Mouse (Mus musculus) heart, adult 2 months (tissue): ENCODE data around the gene Chrm1.

Experiments
- CTCF ChIP-seq: fragments of 200-600 bp; IDR thresholded peaks from 2 replicates; pipeline ENCODE4 v1.8.1; 2022; ENCODE audit warnings: antibody characterized with exemption, mild to moderate bottlenecking, moderate library complexity
- EP300 ChIP-seq: fragments of 200-500 bp; IDR thresholded peaks from 2 replicates; pipeline ENCODE4 v1.6.1; 2011; ENCODE audit warnings: low read depth, low read length, control low read depth; ENCODE audit not compliant: insufficient read depth
- POLR2A ChIP-seq: fragments of 200-500 bp; IDR thresholded peaks from 2 replicates; pipeline ENCODE4 v1.6.1; 2011; ENCODE audit warnings: mild to moderate bottlenecking, low read depth, low read length, control low read depth; ENCODE audit not compliant: insufficient read depth

DNA sequence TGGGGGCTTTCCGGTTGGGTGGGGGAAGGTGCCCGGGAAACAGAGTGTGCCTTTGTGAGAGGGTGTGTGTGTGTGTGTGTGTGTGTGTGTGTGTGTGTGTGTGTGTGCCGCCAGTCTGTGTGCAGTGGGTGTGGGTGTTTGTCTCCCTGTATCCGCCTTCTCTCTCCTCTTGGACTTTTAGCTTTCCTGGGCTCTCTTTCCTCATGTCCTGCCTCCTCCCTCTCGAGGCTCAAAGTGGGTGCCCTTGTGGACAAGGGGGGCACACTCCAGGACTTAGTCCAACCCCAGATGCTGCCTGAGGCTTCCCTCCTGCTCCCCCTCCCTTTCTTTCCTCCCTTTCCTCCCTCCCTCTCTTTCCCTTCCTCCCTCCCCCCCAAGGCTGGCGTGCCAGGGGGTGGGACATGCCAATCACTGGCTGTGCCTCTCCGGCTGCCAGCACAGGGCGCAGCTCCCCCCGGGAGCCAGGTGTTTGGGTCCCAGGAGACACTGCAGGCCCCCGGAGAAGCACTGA lies 377 bp downstream of the Chrm1 start:
- TF ChIP-seq CTCF (no peak), EP300 (no peak), POLR2A (no peak)
